Mouse (Mus musculus) midbrain, embryonic 15.5 days (tissue): ENCODE measurements around the gene Dap. TPM values are rescaled to one million over a fixed set of nuclear protein-coding genes. Genes with fewer than 3 reads are reported as not detected.
A peak's percentile ranks its signal among the peaks of the same experiment; 100 is the strongest.

ENCODE experiments used
- ATAC-seq: fragments of 200-750 bp; cut with Nextera tagmentation; replicated peaks from 2 replicates; pipeline ENCODE4 v1.8.0; 2017; ENCODE audit warnings: moderate TSS enrichment
- H3K27ac ChIP-seq: fragments of 300-500 bp; sonication (generic); 2 replicates; pipeline ENCODE4 v1.5.1; 2015; ENCODE audit warnings: mild to moderate bottlenecking, inconsistent platforms
- H3K27me3 ChIP-seq: fragments of 300-500 bp; sonication (generic); replicated peaks from 2 replicates; pipeline ENCODE4 v1.6.1; 2015; ENCODE audit warnings: inconsistent platforms
- H3K36me3 ChIP-seq: fragments of 300-500 bp; sonication (generic); replicated peaks from 2 replicates; pipeline ENCODE4 v1.6.1; 2015; ENCODE audit warnings: inconsistent platforms
- H3K4me1 ChIP-seq: fragments of 300-500 bp; sonication (generic); 2 replicates; pipeline ENCODE4 v1.6.1; 2015; ENCODE audit warnings: inconsistent platforms
- H3K4me2 ChIP-seq: fragments of 300-500 bp; sonication (generic); 2 replicates; pipeline ENCODE4 v1.6.1; 2015; ENCODE audit warnings: inconsistent platforms, mild to moderate bottlenecking, moderate library complexity
- H3K4me3 ChIP-seq: fragments of 300-500 bp; sonication (generic); 2 replicates; pipeline ENCODE4 v1.5.1; 2015; ENCODE audit warnings: mild to moderate bottlenecking, inconsistent platforms
- H3K9ac ChIP-seq: fragments of 300-500 bp; sonication (generic); 2 replicates; pipeline ENCODE4 v1.6.1; 2015; ENCODE audit warnings: mild to moderate bottlenecking, inconsistent platforms
- H3K9me3 ChIP-seq: fragments of 300-500 bp; sonication (generic); 2 replicates; pipeline ENCODE4 v1.6.1; 2016; ENCODE audit warnings: inconsistent platforms
- WGBS: fragments of 180-500 bp; shearing (Covaris S2); methylation state at CpG from one replicate; pipeline ENCODE4 v1.1.7; 2015; ENCODE audit warnings: mixed read lengths; 5-methylcytosine and 5-hydroxymethylcytosine counted together
- polyA plus RNA-seq: library from polyadenylated mRNA; unstranded; fragments of >200 nt; fragmentation: Nextera tagmentation; extraction: Ambion mirVana; gene quantifications from 2 replicates; pipeline ENCODE4 v1.2.1, GENCODE M21; 2015

Gene Dap
- 22.8 and 24.8 TPM in 2 replicates for polyA plus RNA-seq

DNA sequence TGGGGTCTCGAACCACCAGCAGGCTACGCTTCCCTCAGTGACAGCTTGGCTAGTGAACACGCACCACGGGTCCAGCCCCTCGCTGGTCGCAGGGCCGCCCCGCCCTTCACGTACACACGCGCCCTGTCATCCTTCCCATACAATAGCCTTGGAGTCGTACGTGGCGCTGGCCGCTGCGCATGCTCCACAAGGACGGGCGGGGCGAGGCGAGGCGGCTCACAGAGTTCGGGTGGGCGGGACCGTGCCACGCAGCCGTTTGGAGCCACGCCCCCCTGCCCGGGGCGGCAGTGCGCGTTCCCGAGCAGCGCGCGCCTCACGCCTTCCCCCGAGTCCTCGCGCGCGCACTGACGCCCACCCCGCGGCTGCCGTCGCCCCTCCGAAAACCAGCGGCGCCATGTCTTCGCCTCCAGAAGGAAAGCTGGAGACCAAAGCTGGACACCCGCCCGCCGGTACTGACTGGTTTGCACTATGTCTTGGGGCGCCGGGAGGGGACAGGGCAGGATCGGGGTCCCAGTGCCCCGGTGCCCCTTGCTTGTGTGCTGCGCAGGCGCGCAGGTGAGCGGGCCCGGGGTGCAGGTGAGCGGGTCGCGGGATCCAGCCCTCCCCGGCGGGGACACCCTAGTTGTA is at the start of gene Dap:
TSS of gene Dap (plus strand) at position 180 of the 627 bp plus-strand sequence.
- H3K9me3 ChIP-seq = no peaks in the 10 kb centered on the region
- peak within 1 kb of the TSS; percentile 78 for H3K27ac ChIP-seq
- peak within 1 kb of the TSS; percentile 61 for H3K4me2 ChIP-seq
- peak within 1 kb of the TSS; percentile 80 for H3K9ac ChIP-seq
- no peaks in the 10 kb centered on the region for H3K36me3 ChIP-seq
- ATAC-seq = peak; percentile 100
- peak within 1 kb of the TSS; percentile 66 for H3K4me3 ChIP-seq
- no peaks in the 10 kb centered on the region for H3K27me3 ChIP-seq
- under 1% methylated on average over 66 of the region's 67 CpGs for WGBS
- peaks cover 18% of the 10 kb centered on the region for H3K4me1 ChIP-seq

DNA sequence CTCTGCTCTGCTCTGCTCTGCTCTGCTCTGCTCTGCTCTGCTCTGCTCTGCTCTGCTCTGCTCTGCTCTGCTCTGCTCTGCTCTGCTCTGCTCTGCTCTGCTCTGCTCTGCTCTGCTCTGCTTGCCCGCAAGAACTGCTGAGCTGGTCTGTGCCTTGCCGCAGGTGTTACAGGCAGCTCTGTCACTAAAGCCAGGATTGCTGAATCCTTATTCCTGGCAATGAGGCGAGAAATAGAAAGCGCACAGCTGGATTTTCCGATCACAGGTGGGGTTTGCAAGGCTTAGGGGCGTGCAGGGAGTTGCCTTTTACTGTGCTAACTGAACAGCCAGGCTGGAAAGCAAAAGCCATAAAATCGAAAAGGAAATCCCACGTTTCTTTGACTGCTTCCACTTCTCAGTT is 47.5 kb upstream of the Dap start:
- 38% methylated on average over 8 of the region's 8 CpGs for WGBS
- H3K27me3 ChIP-seq = no peaks in the 10 kb centered on the region
- peak overlapping the region; percentile 27; the same call in 1 of the 2 replicates for H3K4me2 ChIP-seq
- H3K4me3 ChIP-seq = no peak overlapping the region
- H3K9ac ChIP-seq = no peak overlapping the region
- ATAC-seq = 0 out of 2 replicates have a peak, but pooled peaks have one; percentile 33
- H3K4me1 ChIP-seq = no peaks in the 10 kb centered on the region
- H3K9me3 ChIP-seq = no peaks in the 10 kb centered on the region
- 0 out of 2 replicates have a peak overlapping the region, but pooled peaks have one; percentile 38 for H3K27ac ChIP-seq
- H3K36me3 ChIP-seq = no peaks in the 10 kb centered on the region

DNA sequence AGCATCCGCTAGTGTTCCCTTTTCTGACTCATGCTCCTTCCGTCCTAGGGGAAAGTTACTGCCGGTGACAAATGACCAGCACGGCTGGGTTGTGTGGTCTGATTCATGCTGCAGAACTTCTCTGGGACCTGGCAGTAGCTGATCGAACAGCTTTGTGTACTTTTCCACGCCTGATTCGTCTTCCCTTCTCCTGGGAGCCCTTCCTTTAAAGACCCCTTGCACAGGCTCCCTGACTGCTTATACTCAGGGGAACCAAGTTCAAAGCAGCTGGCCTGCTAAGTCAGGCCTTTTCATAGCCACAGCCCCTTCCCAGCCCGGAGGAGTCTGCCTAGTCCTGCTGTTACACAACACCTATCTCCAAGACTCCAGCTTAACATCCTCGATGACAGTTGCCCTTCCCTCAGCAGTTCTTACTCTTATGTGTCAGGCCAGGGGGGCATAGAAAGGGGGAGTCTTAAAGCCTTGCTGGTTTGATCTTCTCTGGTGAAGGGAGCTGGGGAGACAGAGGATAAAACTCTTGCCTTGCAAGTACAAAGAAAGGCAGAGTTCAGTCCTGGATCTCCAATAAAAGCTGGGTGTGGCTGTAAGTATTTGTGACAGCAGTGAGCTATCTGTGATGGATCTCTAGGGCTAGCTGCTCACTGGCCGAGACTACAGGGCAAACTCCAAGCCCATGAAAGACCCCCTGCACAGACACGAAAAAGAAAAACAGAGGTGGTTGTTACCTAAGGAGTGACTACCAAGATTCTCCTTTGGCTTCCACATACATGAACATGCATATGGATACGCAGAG is 39.3 kb upstream of the Dap start:
- Histone ChIP-seq H3K27me3 (no peaks in the 10 kb centered on the region), H3K9ac (no peak overlapping the region), H3K4me1 (no peaks in the 10 kb centered on the region), H3K27ac (no peak overlapping the region), H3K4me3 (no peak overlapping the region), H3K36me3 (no peaks in the 10 kb centered on the region), H3K9me3 (no peaks in the 10 kb centered on the region), H3K4me2 (no peak overlapping the region)
- WGBS = 63% methylated on average over 12 of the region's 12 CpGs
- no peak for ATAC-seq

DNA sequence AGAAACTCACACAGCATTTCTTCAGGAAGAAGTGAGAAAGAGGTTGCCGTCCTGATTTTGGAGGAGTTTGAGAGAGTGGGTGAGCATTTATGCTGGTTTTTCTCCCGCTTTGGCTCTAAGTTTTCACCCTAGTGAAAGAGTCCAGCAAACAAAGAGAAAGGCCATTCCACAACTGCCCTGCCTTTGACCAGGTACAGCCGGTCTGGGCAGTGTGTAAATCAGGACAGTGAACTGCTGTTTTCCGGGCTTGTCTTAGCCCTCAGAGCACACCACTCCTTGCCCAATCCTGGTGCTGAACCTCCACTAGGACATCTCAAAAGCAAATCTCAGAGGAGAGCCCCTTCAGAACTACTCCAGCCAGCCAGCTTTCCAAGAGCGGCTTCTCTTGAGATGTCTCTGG is 38.6 kb upstream of the Dap start:
- Histone ChIP-seq H3K9me3 (no peaks in the 10 kb centered on the region), H3K36me3 (no peaks in the 10 kb centered on the region), H3K27ac (no peak overlapping the region), H3K4me3 (no peak overlapping the region), H3K4me2 (no peak overlapping the region), H3K9ac (no peak overlapping the region), H3K27me3 (no peaks in the 10 kb centered on the region), H3K4me1 (no peaks in the 10 kb centered on the region)
- ATAC-seq = no peak
- 89% methylated on average over 5 of the region's 5 CpGs for WGBS

DNA sequence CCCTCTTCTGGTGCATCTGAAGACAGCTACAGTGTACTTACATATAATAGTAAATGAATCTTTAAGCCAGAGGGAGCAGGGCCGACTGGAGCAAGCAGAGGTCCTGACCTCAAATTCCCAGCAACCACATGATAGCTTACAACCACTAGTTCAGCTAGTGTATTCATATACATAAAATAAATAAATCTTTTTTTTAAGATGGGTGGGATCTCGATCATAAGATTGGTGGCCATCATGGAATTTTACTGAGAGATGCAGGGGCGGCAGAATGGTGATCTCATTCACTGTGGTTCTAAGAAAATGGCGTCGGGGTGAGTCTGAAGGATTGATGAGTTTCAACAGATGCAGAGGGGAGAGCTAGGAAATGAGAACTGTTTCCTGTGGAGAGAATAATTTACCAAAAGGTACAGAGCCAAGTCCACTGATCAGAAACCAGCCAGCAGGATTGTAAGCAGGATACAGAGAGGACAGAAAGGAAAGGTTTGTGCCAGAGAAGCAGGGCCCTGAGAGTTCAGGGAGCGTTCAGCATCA is 37.7 kb upstream of the Dap start:
- Histone ChIP-seq H3K4me2 (no peak overlapping the region), H3K36me3 (no peaks in the 10 kb centered on the region), H3K27ac (no peak overlapping the region), H3K27me3 (no peaks in the 10 kb centered on the region), H3K4me1 (no peaks in the 10 kb centered on the region), H3K9me3 (no peaks in the 10 kb centered on the region), H3K9ac (no peak overlapping the region), H3K4me3 (no peak overlapping the region)
- WGBS = 88% methylated on average over 6 of the region's 6 CpGs
- no peak for ATAC-seq

DNA sequence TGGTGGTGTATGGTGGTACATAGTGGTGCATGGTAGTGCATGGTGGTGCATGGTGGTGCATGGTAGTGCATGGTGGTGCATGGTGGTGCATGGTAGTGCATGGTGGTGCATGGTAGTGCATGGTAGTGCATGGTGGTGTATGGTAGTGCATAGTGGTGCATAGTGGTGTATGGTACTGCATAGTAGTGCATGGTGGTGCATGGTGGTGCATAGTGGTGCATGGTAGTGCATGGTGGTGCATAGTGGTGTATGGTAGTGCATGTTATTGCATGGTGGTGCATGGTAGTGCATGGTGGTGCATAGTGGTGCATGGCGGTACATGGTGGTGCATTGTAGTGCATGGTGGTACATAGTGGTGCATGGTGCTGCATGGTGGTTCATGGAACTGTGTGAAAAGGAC is 31.6 kb upstream of the Dap start:
- Histone ChIP-seq H3K4me2 (no peak overlapping the region), H3K4me3 (no peak overlapping the region), H3K4me1 (no peaks in the 10 kb centered on the region), H3K36me3 (no peaks in the 10 kb centered on the region), H3K27ac (no peak overlapping the region), H3K9me3 (no peaks in the 10 kb centered on the region), H3K9ac (no peak overlapping the region), H3K27me3 (no peaks in the 10 kb centered on the region)
- WGBS = 100% methylated on average over 1 of the region's 1 CpGs
- ATAC-seq = no peak

DNA sequence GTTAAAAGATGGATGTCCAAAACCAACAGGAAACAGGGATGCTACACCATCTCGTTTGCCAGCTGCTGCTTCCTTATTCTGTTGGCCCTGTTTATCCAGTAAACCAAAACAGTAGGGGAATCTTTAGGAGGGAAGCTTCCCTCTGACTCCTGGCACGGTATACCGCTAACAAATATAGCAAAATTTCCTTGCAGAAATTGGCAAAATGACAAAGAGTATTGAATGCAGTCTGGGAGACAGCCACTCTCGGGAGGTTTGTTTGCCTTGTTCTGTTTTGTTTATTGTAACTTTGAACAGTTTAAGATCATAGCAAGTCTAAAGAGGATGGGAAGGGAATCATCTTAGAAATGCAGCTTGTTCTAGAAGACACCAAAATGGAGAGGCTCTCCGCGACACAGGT is 28.3 kb upstream of the Dap start:
- Histone ChIP-seq H3K9ac (no peak overlapping the region), H3K27ac (no peak overlapping the region), H3K4me2 (no peak overlapping the region), H3K36me3 (no peaks in the 10 kb centered on the region), H3K9me3 (no peaks in the 10 kb centered on the region), H3K27me3 (no peaks in the 10 kb centered on the region), H3K4me3 (no peak overlapping the region), H3K4me1 (no peaks in the 10 kb centered on the region)
- 78% methylated on average over 6 of the region's 6 CpGs for WGBS
- no peak for ATAC-seq

DNA sequence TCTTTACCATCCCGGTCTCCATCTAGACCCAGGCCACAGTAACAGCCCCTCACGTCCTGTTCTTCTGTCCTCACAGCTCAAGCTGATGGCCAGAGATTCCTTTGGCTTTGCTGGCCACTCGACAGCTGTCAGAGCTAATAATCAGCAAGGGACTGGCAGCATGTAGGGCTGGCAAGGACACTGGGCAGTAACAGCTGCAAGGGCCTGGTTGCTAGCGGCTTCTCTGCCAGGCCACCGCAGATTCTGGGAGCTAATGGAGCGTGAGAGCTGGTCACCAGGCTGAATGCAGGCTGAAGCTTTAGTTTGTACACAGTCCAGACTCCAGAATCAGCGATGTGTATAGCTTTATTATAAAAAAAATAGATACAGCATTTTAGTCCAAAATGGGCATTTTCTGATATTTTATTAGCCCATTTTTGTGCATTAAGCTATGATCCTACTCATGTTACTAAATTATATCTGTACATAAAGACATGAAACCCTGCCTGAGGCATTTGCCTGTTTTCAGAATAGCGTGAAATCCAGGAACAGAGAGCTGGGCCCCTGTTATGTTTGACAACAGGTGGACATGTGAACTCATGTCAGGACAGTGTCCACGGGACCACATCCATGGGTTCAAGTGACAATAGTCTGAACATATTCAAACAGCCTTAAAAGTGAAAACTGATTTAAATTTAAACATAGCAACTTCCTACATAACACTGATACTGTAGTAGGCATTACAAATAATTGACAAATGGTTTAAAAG is 16.6 kb upstream of the Dap start:
- no peaks in the 10 kb centered on the region for H3K36me3 ChIP-seq
- H3K27ac ChIP-seq = no peak overlapping the region
- no peak overlapping the region for H3K9ac ChIP-seq
- no peaks in the 10 kb centered on the region for H3K27me3 ChIP-seq
- H3K4me2 ChIP-seq = no peak overlapping the region
- no peak for ATAC-seq
- H3K9me3 ChIP-seq = no peaks in the 10 kb centered on the region
- H3K4me3 ChIP-seq = no peak overlapping the region
- H3K4me1 ChIP-seq = no peaks in the 10 kb centered on the region
- 80% methylated on average over 9 of the region's 9 CpGs for WGBS

DNA sequence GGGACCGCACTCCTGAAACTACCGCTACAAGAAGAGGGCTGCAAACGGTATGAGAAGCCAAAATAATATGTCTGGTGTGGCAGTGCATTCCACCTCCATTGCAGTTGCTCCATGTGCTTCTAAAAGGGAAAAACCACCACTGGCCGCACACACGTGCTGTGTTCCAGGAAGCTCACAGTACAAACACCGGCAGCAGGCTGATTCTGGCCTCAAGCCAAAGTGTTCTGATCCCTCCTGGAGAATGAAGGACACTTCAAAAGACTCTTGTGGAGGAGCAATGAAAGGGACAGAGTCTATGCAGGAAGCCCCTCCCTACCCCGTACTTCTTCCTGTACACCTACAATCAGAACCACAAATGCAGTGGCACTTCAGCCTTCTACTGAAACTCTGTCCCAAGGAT is 12.2 kb upstream of the Dap start:
- no peaks in the 10 kb centered on the region for H3K27me3 ChIP-seq
- no peaks in the 10 kb centered on the region for H3K4me1 ChIP-seq
- 71% methylated on average over 7 of the region's 7 CpGs for WGBS
- H3K4me3 ChIP-seq = no peak overlapping the region
- H3K9me3 ChIP-seq = no peaks in the 10 kb centered on the region
- H3K27ac ChIP-seq = no peak overlapping the region
- no peak overlapping the region for H3K4me2 ChIP-seq
- no peaks in the 10 kb centered on the region for H3K36me3 ChIP-seq
- ATAC-seq = peak; percentile 39; the same call in 1 of the 2 replicates
- H3K9ac ChIP-seq = no peak overlapping the region

DNA sequence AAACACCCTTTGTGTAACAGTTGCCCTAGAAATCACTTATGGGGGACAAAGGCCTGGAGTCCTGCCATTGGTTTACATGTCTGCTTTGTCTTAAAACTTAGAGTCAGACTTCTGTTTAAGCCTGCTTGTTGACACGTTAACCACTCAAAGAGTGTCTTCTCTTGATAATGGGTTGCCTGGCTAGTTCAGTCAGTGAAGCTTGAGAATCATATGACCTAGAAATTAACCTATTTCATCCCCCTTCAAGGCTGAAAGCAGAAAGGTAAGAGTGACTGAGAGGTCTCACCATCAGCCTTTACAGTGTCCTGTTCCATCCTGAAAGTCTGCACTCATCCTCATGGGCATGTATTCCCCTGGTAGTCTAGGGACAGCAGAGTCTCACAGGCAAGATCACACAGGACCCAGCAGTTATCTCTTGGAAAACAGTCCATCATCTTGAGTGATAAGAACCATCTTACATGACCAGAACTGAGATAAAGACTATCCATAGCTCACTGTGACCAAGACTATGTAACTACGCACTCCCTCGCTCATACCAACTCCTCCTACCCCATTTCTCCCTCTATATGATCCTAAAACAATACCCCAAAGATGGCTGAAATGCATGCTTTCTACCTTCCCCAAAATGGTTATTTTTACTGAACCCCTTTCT is 10.4 kb upstream of the Dap start:
- 92% methylated on average over 3 of the region's 3 CpGs for WGBS
- H3K27me3 ChIP-seq = no peaks in the 10 kb centered on the region
- H3K27ac ChIP-seq = no peak overlapping the region
- no peaks in the 10 kb centered on the region for H3K36me3 ChIP-seq
- no peak overlapping the region for H3K4me3 ChIP-seq
- no peaks in the 10 kb centered on the region for H3K4me1 ChIP-seq
- H3K9ac ChIP-seq = no peak overlapping the region
- no peaks in the 10 kb centered on the region for H3K9me3 ChIP-seq
- ATAC-seq = no peak
- no peak overlapping the region for H3K4me2 ChIP-seq

DNA sequence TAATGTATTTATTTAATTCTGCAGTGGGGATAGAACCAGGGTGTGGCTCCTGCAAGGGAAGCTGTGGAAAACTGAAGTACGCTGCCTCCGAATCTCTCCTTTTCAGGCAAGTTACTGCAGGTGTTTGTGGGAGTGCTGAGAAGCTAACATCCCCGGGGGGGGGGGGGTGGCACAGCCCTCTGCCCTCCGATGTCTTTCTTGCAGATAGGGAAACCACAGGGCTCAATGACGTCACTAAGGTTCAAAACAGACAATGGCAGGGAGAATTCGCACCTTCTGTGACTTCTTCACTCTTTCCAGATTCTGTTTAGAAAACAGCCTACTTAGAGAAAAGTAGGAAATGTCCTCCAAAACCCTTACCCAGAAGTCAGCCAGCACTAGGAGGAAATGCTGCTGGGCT is 1.9 kb upstream of the Dap start:
- Histone ChIP-seq H3K9me3 (no peaks in the 10 kb centered on the region), H3K4me1 (peaks cover 18% of the 10 kb centered on the region), H3K27me3 (no peaks in the 10 kb centered on the region), H3K4me2 (no peak overlapping the region), H3K9ac (no peak overlapping the region), H3K4me3 (no peak overlapping the region), H3K27ac (no peak overlapping the region), H3K36me3 (no peaks in the 10 kb centered on the region)
- 83% methylated on average over 6 of the region's 6 CpGs for WGBS
- no peak for ATAC-seq
